Mouse (Mus musculus) mature B cell (primary cell): ENCODE data around the gene Ldhd.

Experiments used
- in situ Hi-C: fragments of 300-500 bp; cut with MboI; formaldehyde crosslinking; loops from 2 replicates; pipeline ENCODE4 v1.14.3; 2019

Gene Ldhd

DNA sequence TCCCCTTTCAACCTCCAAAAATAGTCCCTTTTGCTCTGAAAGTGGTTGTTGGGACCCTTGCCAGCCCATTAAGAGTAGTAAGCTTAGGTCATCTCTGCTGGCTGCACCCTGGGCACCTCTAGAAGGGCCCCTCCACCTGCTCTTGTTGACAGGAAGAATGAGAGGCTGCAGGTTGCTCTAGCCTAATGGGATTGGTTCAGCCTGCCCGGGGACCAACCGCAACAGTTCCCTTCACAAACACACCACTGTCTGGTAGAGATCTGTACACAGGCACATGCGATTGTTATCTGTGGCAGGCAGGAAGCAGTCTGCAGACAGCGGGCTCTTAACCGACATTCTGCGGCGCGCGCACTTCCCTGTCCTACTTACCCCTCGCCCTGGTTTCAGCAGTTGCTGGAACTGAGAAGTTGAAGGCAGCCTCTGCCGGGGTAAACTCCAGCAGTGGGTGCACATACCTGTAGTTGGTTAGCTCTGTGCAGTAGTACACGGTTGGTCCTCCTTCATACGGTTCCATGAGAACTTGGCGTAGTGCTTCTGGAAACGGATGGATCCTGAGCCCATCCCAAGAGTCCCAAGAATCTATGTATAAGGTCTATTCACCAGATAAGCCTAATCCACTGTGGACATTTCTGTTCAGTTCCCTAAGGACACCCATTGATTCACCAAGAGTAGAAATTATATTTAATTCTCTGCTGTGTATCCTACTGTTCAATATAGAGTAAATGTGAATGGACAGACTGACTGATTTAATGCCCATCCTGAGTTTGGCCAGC lies 34.3 kb downstream of the Ldhd start:
- in situ Hi-C loops, result no loop called here

DNA sequence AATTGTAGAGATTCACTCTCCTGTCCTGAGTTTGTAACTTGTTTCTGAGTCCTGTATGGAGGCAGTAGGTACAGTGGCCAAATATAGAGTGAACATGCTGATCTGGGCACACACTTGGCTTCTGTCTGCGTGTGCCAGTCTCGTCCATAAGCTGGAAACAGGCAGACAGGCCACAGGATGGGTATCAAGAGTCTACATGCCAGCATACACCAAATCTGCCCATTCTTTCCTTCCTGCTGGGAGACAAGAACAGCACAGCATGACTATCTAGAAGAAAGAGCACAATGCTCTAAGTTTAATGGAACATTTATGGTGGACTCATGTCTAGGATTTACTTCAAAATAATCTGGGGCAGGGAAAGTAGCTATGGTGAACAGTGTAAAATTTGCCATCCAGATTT lies 35.2 kb downstream of the Ldhd start:
- in situ Hi-C loops, result no loop called here

DNA sequence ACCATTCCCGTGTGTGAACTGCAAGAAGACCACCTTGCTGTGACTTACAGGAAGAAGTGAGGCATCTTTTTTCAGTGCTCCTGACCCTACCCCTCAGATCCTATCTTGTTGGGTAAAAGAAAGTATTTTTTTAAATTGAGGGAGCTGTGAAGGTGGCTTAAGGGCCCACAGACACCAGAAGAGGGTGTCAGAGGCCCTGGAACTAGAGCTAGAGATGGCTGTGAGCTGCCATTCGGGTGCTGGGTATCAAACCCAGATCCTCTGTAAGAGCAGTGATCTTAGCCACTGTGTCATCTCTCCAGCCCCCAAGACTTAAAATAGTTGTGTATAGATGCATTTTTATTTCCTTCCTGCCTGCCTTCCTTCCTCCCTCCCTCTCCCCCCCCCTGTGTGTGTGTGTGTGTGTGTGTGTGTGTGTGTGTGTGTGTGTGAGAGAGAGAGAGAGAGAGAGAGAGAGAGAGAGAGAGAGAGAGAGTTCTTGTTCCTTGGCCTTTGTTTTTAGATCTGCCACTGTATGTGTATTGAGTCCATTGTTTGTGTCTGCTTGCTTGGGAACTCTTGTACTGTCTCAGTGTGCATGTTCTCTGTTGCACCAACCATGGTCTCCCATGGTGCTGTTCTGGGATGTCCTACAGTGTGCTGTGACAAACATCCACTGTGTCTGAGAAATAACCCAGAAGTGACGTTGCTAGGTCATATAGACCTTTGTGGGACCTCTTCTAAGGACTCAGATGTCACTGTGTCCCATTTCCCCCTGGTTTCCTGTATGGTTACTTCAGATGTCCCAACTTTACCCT lies 35.9 kb downstream of the Ldhd start:
- in situ Hi-C loops, result no loop called here

DNA sequence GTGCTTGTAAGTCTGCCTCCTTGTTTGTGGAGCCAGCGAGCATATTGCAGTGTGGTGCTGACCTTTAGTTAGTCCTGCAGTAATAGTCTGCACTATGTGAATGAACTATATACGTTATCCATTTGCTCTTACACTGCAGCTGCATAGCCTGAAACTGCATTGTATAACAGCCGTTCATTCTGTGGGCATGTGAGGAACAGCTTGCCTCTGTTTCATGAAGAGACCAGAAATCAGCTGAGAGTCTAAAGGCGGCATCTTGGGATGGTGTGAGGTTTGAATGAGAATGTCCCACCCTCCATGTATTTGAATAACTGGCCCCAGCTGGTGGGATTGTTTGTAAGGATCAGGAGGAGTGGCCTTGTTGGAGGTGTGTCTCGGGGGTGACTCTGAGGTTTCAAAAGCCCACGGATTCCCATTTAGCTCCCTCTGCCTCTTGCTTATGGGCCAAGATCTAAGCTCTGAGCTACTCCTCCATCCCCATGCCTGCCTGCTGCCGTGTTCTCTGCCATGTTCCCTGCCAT lies 37.7 kb downstream of the Ldhd start:
- in situ Hi-C loops, result no loop called here

DNA sequence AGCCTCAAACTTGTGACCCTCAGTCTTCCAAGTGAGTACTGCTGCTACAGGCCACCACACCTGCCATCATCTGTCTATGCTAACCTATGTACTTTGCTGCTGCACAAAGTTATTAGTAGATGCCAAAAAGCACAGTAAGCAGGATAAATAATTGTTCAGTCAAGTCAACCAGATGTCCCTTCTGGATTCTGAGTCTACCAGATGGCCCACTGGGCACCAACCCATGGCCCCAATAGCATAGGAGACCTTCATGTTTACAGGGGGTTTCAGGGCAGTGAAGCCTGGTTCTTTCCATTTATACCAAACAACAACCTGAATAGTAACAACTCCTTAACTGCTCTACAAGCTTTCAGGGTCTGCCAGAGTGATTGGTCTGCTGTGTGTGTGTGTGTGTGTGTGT lies 39.0 kb downstream of the Ldhd start:
- in situ Hi-C loops, result no loop called here

DNA sequence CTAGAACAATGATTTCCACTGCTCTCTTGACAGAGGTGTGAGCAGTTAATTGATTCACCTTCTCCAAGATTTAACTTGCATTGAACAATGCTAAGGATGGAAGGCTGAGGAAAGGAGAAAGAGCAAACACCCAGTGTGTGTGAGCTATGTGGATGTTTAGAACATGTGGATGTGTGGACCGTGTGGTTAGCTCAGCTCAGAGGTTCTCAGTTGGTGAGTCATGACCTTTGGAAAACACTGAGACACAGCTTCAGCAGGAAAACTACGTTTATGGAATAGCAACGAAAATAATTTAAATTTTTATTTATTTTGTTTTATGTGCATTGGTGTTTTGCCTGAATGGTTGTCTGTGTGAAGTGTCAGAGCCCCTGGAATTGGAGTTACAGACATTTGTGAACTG lies 40.0 kb downstream of the Ldhd start:
- in situ Hi-C loops, result no loop called here

DNA sequence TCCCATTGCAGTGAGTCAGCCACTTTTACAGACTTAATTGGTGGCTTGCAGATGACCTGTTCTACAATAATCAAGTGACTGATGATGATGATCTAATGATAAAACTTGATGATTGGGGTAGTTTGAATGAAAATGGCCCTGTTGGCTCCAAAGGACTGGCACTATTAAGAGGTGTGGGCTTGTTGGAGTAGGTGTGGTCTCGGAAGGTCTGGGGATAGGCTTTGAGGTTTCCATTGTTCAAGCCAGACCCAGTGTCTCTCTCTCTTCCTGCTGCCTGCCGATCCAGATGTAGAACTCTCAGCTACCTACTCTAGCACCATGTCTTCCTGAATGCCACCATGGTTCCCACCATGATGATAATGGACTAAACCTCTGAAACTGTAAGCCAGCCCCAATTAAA lies 41.8 kb downstream of the Ldhd start:
- in situ Hi-C loops, result no loop called here

DNA sequence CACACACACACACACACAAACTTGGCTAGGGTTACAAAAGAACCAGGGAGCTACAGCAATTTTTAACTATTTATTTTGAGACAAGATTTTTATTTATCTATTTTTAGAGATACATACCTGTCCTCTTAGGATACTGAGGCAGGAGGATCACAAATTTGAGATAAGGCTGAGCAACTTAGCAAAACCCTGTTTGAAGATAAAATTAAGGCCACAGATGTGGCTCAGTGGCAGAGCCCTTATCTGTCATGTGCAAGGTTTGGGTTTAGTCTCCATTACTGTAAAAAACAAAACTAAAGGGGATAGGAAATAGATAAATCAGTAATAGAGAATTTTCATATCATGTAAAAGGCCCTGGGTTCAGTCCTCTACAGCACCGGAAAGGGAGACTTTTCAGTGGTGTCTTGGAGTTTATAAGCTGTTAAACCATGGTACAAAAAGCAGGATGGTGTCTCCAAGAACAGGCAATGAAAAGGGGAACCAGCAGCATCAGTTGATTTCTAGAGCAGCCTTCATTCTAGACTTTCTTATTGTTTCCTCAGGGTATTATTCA lies 42.6 kb downstream of the Ldhd start:
- in situ Hi-C loops, result no loop called here

DNA sequence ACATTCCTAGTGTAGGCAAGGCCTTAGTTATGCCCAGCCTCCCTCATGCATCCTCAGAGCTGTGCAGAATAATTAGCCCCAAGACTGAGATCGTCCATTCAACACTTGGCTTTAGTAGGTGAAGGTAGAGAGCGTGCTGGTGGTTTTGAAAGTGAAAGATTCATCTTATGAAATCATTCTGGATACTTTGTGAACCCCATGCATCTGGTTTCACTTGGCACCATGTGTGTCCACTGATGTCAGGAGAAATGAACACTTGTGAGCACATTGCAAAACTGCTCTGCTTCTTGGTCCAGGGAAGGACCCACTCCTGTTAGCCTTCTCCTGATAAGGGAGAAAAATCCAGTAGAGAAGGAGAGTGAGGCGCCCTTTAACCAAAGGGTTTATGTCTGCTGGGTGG lies 45.2 kb downstream of the Ldhd start:
- in situ Hi-C loops, result no loop called here

DNA sequence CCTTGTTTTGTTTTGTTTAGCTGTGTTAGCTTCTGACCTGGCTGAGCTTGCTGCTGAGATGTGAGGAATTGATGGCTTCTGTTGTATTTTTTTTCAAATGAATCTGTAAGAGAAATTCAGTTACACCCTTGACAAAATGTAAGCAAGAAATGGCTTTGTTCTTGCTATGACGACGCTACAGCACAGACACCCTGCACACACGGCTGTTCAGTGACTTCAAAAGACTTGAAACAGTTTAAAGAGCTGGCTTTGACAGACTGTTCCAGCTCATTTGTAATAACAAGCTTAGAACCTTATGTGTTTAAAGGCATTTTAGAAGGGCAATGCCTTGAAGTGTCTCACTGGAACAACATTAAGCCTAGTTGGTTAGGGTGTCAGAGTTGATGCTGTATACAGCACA lies 47.8 kb downstream of the Ldhd start:
- in situ Hi-C loops, result no loop called here

DNA sequence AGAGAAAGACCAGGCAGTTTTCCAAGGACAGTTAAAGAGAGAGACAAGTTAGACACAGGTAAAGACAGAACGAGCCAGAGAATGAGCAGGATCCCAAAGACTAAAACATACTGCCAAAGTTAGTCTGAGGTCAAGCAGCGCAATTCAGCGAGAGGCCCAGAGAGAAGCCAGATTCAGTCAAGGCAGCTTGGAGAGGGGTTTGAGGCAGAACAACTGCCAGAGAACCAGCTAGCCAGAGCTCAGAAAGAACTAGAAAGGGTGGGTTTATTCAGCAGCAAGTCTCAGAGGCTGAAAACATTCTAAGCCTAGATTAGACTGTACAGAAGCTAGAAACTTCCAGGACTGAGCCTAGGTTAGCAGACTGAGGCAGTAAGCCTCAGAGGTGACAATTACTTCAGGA lies 49.9 kb downstream of the Ldhd start:
- in situ Hi-C loops, result no loop called here

DNA sequence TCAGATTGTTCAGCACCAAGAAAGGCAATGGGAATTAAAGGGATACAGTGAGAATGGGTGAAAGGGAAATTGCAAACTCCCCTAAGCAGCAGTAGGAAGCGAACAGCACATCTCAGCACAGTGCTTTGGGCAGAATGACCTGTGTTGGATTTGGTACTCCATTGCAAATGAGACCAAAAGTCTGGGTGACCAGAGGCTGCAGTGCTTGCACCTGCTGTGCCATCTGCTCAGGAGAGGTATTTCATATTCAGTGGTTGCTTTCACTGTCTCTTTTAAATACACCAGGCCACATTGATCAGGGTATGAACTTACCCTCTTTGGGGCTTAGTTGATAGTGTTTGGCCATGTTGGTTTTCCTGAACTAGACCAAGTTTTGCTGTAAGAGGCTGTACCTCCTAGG lies 50.9 kb downstream of the Ldhd start:
- in situ Hi-C loops, result no loop called here

DNA sequence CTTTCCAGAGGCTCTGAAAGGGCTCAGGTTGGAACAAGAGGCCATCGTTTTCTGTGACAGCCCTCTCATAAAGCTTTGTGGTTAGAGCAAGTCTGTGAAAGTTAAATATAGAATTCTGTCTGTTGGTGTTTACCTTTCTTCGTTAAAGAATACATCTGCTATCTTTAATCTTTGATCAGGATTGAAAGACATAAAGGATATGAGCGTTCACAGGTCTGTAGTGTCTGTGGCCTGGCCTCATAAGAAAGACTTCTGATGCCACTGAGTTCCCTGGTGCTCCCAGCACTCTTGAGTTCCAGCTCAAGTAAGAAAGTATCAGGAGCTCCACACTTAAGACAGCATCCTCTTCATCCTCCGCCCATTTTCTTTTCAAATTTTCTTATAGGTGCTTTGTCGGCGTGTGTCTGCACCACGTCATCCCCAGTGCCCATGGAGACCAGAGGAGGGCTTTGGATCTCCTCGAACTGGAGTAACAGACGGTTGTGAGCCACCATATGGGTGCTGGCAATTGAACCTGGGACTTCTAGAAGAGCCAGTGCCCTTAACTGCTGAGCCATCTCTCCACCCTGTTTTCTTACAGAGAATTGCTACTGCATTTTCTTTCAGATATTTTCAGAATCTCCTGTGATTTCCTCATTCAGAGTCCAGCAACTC lies 52.2 kb downstream of the Ldhd start:
- in situ Hi-C loops, result no loop called here

DNA sequence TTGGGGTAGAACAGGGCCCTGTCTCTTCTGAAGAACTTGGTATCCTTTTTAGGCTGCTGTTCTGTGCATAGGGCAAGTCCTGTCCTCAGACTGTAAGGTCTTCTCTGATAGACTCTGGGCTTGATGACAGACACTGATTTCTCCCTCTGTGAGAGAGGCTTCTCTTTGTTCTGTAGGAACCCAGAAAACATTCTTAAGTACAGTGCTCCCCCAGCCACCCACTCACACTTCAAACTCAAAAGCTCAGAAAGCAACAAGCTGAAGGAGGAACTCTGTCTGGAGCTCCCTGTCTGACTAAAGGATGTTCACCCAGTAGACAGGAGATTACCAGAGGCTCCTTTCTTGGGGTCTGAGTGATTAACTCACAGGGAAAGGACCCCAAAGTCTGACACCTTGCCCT lies 53.7 kb downstream of the Ldhd start:
- in situ Hi-C loops, result no loop called here

DNA sequence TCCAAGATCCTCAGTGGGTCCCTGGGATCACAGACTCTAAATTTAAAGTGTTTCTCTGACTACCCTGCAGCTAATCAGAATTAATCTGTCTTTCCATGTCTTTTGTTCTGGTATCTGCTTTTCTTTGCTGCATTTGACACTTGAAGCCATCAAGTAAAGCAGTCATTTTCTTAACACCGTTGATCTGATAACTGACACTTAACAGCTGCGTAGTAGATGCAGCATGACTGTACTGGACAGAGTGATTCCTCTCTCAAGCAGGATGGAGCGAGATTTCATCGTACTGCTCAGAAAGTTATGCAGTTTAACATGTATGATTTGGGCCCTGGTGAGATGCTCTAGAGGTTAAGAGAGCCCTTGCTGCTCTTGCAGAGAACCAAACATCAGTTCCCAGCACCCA lies 54.7 kb downstream of the Ldhd start:
- in situ Hi-C loops, result no loop called here

DNA sequence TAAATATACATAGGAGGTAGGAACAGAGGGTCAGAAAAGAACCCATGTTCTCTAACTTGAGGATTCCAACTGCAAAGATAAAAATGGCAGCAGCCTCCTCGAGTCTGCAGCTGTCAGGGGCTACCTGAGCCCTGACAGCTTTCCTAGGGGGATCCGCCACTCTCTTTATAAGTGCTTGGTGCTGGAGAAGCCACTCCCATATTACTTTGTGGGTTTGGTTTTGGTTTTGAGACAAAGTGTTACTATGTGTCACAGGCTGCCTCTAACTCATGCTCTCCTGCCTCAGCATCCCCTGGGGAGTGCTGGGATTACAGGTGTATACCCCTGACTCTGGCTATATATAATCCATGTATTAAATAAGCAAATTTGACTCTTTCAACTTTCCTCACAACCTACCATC lies 56.2 kb downstream of the Ldhd start:
- in situ Hi-C loops, result no loop called here
